Mouse (Mus musculus) brain, embryonic 18.5 days (tissue): Measurements from ENCODE around the gene Rpsa.

ENCODE experiments used
- DNase-seq: peaks from one replicate; pipeline ENCODE4 v3.0.0-alpha.2; 2012; ENCODE audit warnings: low read depth, low spot score

Gene Rpsa

DNA sequence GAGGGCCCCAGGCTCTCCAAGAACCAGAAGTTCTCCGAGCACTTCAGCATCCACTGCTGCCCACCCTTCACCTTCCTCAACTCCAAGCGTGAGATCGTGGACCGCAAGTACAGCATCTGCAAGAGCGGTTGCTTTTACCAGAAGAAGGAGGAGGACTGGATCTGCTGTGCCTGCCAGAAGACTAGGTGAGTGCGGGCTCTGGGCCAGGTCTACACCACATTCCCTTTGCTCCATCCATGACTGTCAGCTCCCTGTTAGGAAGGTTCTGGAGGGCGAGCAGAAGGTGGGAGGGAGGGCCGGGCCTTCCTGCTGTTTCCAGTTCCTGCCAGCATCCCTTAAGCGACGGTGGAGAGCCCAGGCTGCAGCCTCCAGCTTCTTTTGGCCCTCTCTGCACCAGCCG lies 40.3 kb downstream of the Rpsa start:
- no peak for DNase-seq

DNA sequence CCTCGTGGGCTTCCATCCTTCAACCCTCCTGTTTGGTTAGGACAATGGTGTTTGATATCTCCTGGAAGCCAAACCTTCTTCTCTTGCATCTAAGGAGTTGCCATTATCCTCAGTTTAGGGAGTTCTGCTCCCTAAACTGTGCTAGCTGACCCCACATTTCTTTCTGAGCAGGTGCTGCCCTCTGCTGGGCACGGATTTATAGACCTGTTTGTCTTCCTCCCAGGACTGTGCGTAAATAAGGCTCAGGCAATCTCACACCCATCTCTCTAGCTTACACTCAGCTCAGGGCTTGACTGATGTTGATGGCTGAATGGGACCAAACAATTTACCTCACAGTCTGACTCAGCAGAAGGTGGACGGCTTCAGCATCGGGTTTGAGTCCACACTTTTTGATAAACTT lies 43.8 kb downstream of the Rpsa start:
- no peak for DNase-seq

DNA sequence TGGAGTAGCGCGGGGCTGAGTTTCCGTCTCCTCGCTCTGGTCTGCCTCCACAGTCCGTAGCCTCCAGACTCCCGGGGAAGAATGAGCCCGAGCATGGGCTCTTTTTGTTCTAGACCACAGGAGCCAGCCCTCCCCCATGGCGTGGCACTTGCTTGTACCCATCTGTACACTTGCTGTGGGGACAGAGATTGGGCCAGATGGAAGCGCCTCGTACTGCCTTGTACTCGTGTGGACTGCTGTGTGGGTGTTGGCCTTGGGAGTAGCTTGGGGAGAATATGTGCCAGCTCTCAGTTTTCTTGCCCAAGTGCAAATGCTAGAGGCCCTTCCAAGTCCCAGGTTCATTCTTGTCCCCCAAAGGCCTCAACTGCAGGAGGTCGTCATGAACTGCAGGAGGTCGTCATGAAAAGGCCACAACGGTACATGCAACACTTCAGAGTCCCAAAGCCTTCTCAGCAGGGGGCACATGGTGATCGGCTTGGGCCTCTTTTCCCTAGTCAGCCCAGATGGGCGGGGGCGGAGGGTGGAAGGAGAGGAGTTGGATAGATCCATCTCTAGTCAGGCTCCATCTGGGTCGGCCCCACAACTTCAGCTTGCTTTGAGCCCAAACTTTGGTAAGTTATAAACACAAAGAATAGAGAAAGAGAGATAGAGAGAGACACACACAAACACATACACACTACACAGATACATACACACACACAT lies 47.1 kb downstream of the Rpsa start:
- no peak for DNase-seq

DNA sequence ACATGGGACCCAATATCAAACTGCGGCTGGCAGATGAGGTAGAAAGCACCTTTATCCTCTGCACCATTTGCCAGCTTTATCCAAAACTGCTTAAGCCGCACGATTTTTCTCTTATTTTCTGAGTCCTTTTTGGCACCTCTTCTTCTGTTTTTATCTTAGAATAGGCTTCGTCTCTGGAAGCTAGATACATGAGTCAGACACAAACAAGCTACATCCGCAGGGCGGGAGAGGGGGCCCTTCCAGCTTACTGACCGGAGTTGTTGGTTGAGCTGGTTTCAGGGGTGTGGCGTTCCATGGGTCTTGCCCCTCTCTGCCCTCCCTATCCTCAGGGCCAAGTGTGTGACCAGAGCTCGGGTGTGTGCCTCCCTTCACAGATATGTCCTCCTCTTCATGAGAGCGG lies 51.3 kb downstream of the Rpsa start:
- no peak for DNase-seq
